Mouse (Mus musculus): ENCODE data around the gene Cox6a2. TPM values are rescaled to one million over a fixed set of nuclear protein-coding genes. Genes with fewer than 3 reads are reported as not detected.
A peak's percentile ranks its signal among the peaks of the same experiment; 100 is the strongest.

Gene Cox6a2
- total and polyA plus RNA-seq, 2 experiments from 2014 or later = 3.8 TPM; not detected in 1

GRCm38 (mm10) chr7:128243921-128244320, 37.7 kb upstream of the Cox6a2 start:
- Histone ChIP-seq H3K4me1 (ENCODE audit: insufficient read depth, low read length) (peaks cover 3% of the 10 kb centered on the region), H3K4me2 (ENCODE audit: low read depth, low read length, poor library complexity, severe bottlenecking) (no peak overlapping the region), H3K27ac (ENCODE audit: low read depth, low read length) (no peak overlapping the region), H3K36me3 (ENCODE audit: insufficient read depth, low read length) (peaks cover 36% of the 10 kb centered on the region), H3K9ac (replicated peaks; ENCODE audit: low read length, poor library complexity, severe bottlenecking) (no peak overlapping the region), H3K27me3 (ENCODE audit: insufficient read depth, low read length) (no peaks in the 10 kb centered on the region), H3K4me3 (ENCODE audit: low read depth, low read length) (no peak overlapping the region), H3K9me3 (ENCODE audit: low read length) (no peaks in the 10 kb centered on the region)
- 68% methylated on average over 10 of the region's 10 CpGs for WGBS
- no peak for TF ChIP-seq CTCF (IDR thresholded peaks at IDR 0.05)
- DNase-seq (ENCODE audit: low spot score) (no peak), ATAC-seq (ENCODE audit: low FRiP score) (no peak)

DNA sequence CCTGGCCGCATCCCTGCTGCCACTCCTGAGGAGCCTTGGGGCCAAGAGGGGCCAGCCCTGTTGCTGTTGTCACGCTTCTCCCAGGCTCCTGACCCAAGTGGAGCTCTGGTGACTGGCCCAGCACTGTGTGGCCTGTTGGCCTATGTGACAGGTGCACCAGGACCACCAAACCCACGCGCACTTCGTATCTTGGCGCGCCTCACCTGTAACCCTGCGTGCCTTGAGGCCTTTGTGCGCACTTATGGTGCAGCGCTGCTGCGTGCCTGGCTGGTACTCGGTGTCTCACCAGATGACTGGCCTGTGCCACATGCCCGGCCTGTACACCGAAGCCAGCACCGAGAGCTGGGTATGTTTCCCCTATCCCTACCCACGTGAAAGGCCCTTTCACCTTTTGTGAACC, 36.1 kb upstream of the Cox6a2 start:
- no peak for DNase-seq (ENCODE audit: low spot score)
- no peak for TF ChIP-seq CTCF (IDR thresholded peaks at IDR 0.05)
- Histone ChIP-seq H3K36me3 (ENCODE audit: insufficient read depth, low read length) (peaks cover 36% of the 10 kb centered on the region), H3K27me3 (ENCODE audit: insufficient read depth, low read length) (no peaks in the 10 kb centered on the region), H3K9ac (replicated peaks; ENCODE audit: low read length, poor library complexity, severe bottlenecking) (no peak overlapping the region), H3K4me1 (ENCODE audit: insufficient read depth, low read length) (no peaks in the 10 kb centered on the region; the same call in 1 of the 2 replicates), H3K9me3 (ENCODE audit: low read length) (no peaks in the 10 kb centered on the region), H3K4me3 (ENCODE audit: low read depth, low read length) (no peak overlapping the region), H3K4me2 (ENCODE audit: low read depth, low read length, poor library complexity, severe bottlenecking) (no peak overlapping the region), H3K27ac (ENCODE audit: low read depth, low read length) (no peak overlapping the region)
- WGBS = 96% methylated on average over 16 of the region's 16 CpGs
- no peak for ATAC-seq (ENCODE audit: low FRiP score)

GRCm38 (mm10) chr7:128240131-128240784, 34.1 kb upstream of the Cox6a2 start:
- no peak overlapping the region for H3K4me2 ChIP-seq (ENCODE audit: low read depth, low read length, poor library complexity, severe bottlenecking)
- WGBS = 92% methylated on average over 27 of the region's 27 CpGs
- no peak overlapping the region for H3K9ac ChIP-seq (replicated peaks; ENCODE audit: low read length, poor library complexity, severe bottlenecking)
- H3K36me3 ChIP-seq (ENCODE audit: insufficient read depth, low read length) = peaks cover 36% of the 10 kb centered on the region
- H3K27me3 ChIP-seq (ENCODE audit: insufficient read depth, low read length) = no peaks in the 10 kb centered on the region
- no peak overlapping the region for H3K4me3 ChIP-seq (ENCODE audit: low read depth, low read length)
- DNase-seq (ENCODE audit: low spot score) = no peak
- H3K4me1 ChIP-seq (ENCODE audit: insufficient read depth, low read length) = 0 out of 2 replicates have a peak, but pooled peaks cover 5% of the 10 kb centered on the region
- ATAC-seq (ENCODE audit: low FRiP score) = no peak
- H3K9me3 ChIP-seq (ENCODE audit: low read length) = no peaks in the 10 kb centered on the region
- no peak for TF ChIP-seq CTCF (IDR thresholded peaks at IDR 0.05)
- no peak overlapping the region for H3K27ac ChIP-seq (ENCODE audit: low read depth, low read length)

DNA sequence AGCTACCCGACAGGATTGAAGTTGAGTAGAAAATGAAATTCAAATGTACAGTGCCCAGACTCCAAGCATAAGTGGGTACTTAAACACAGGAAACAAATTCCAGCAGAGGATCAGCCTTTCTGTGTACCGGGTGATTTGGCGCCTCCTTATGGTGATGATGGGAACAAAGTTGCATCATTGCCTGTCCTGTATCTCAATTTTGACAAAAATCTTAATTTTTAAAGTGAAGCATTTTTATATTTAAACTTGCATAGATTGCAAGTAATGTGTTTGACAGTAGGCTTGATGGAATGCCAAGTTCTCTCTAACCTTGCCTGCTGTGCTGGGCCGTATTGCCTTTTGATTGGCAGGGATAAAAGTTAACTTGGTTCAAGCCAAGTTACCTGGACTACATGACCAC, 32.8 kb upstream of the Cox6a2 start:
- ATAC-seq (ENCODE audit: low FRiP score) (no peak), DNase-seq (ENCODE audit: low spot score) (peak; percentile 43)
- Histone ChIP-seq H3K4me2 (ENCODE audit: low read depth, low read length, poor library complexity, severe bottlenecking) (peak overlapping the region; percentile 80), H3K9ac (replicated peaks; ENCODE audit: low read length, poor library complexity, severe bottlenecking) (no peak overlapping the region), H3K36me3 (ENCODE audit: insufficient read depth, low read length) (peaks cover 25% of the 10 kb centered on the region), H3K9me3 (ENCODE audit: low read length) (no peaks in the 10 kb centered on the region), H3K4me1 (ENCODE audit: insufficient read depth, low read length) (0 out of 2 replicates have a peak, but pooled peaks cover 5% of the 10 kb centered on the region), H3K27ac (ENCODE audit: low read depth, low read length) (peak overlapping the region; percentile 97; the same call in 1 of the 2 replicates), H3K27me3 (ENCODE audit: insufficient read depth, low read length) (no peaks in the 10 kb centered on the region), H3K4me3 (ENCODE audit: low read depth, low read length) (peak overlapping the region; percentile 65; the same call in 1 of the 2 replicates)
- peak; percentile 62 for TF ChIP-seq CTCF (IDR thresholded peaks at IDR 0.05)
- WGBS = 22% methylated on average over 4 of the region's 4 CpGs

- TF ChIP-seq CTCF (IDR thresholded peaks at IDR 0.05) = peak; percentile 65
- Histone ChIP-seq H3K4me3 (ENCODE audit: low read depth, low read length) (peak within 1 kb of the TSS; percentile 65), H3K9me3 (ENCODE audit: low read length) (no peaks in the 10 kb centered on the region), H3K4me1 (ENCODE audit: insufficient read depth, low read length) (0 out of 2 replicates have a peak, but pooled peaks cover 5% of the 10 kb centered on the region), H3K27ac (ENCODE audit: low read depth, low read length) (peak within 1 kb of the TSS; percentile 97), H3K27me3 (ENCODE audit: insufficient read depth, low read length) (no peaks in the 10 kb centered on the region), H3K4me2 (ENCODE audit: low read depth, low read length, poor library complexity, severe bottlenecking) (peak within 1 kb of the TSS; percentile 80), H3K9ac (replicated peaks; ENCODE audit: low read length, poor library complexity, severe bottlenecking) (peak within 1 kb of the TSS; percentile 81), H3K36me3 (ENCODE audit: insufficient read depth, low read length) (peaks cover 24% of the 10 kb centered on the region)
- ATAC-seq (ENCODE audit: low FRiP score) (peak; percentile 92), DNase-seq (ENCODE audit: low spot score) (peak; percentile 100)
- under 1% methylated on average over 70 of the region's 72 CpGs for WGBS
These were observed 32.0 kb upstream of the Cox6a2 start, which contains the start of gene 9130023H24Rik for GRCm38 (mm10) chr7:128237927-128238778. Gene 9130023H24Rik (minus strand): TSS chr7:128238031.

DNA sequence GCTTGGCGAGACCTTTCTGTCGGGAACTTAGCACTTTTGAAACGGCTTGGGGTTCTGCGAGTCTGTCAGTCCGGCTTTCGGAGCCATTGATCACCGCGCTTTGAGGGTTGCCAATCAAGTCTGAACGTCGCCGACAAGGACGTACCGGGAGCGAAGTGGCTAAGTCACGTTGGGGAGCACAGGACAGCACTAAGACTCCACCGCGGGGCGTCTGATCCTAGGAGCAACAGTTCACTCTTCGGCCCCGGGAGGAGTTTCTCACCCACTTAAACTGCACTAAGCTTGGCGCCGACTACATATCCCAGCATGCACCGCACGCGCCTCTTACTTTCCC, 31.4 kb upstream of the Cox6a2 start:
- Histone ChIP-seq H3K9ac (replicated peaks; ENCODE audit: low read length, poor library complexity, severe bottlenecking) (peak overlapping the region; percentile 39), H3K27me3 (ENCODE audit: insufficient read depth, low read length) (no peaks in the 10 kb centered on the region), H3K36me3 (ENCODE audit: insufficient read depth, low read length) (peaks cover 19% of the 10 kb centered on the region), H3K27ac (ENCODE audit: low read depth, low read length) (peak overlapping the region; percentile 97), H3K4me1 (ENCODE audit: insufficient read depth, low read length) (0 out of 2 replicates have a peak, but pooled peaks cover 5% of the 10 kb centered on the region), H3K9me3 (ENCODE audit: low read length) (no peaks in the 10 kb centered on the region), H3K4me2 (ENCODE audit: low read depth, low read length, poor library complexity, severe bottlenecking) (peak overlapping the region; percentile 80), H3K4me3 (ENCODE audit: low read depth, low read length) (peak overlapping the region; percentile 65)
- DNase-seq (ENCODE audit: low spot score) (no peak), ATAC-seq (ENCODE audit: low FRiP score) (no peak)
- WGBS = 0% methylated on average over 25 of the region's 25 CpGs
- TF ChIP-seq CTCF (IDR thresholded peaks at IDR 0.05) = no peak

All from midbrain, postnatal 0 days (tissue).